8 mouse cellular contexts compared by ENCODE assay signal in genomic region chr9:78005481-78005880, GRCm38 (mm10). TPM values are rescaled to one million over a fixed set of nuclear protein-coding genes. Genes with fewer than 3 reads are reported as not detected.
DNase-seq lines count a peak whose midpoint lies in the region; ATAC-seq and TF ChIP-seq lines count a peak whose summit lies in the region.
"Had no signal": no experiment of that assay in that cellular context is flagged by ENCODE, and none has a peak within 500 bp of the region (broad histone marks: within the 10 kb centered on the region; RNA-seq: fewer than 3 reads in every experiment).

No protein-coding gene starts in this region.

- TF ChIP-seq EP300 in MEL (IDR thresholded peaks at IDR 0.05; ENCODE audit: low read depth in 1 of 2, low read length in 2 of 2): no peak

- H3K27ac ChIP-seq in kidney, embryonic 16.5 days (ENCODE audit: low read length): no peak overlapping the region
- H3K27ac ChIP-seq in MEL (ENCODE audit: control insufficient read depth, low read depth, low read length): no peak overlapping the region
- H3K27ac ChIP-seq in embryonic fibroblast, embryonic 13.5 days (ENCODE audit: insufficient read depth, low read length): no peak overlapping the region

- no peak overlapping the region for H3K4me2 ChIP-seq in kidney, embryonic 16.5 days (replicated peaks; ENCODE audit: low read depth, low read length)

- H3K27me3 ChIP-seq in kidney, embryonic 16.5 days (ENCODE audit: insufficient read depth, low read length): no peaks in the 10 kb centered on the region
- H3K27me3 ChIP-seq in MEL (ENCODE audit: control insufficient read depth in 1 of 2, insufficient read depth in 2 of 2, low read length in 2 of 2): peaks cover 8 to 16% of the 10 kb centered on the region in 2 experiments

- no peak for TF ChIP-seq POLR2A in MEL (IDR thresholded peaks at IDR 0.05; ENCODE audit: control insufficient read depth in 1 of 2, insufficient read depth in 1 of 2, low read depth in 1 of 2, low read length in 2 of 2, poor library complexity in 1 of 2)
- TF ChIP-seq POLR2A in embryonic fibroblast, embryonic 13.5 days (IDR thresholded peaks at IDR 0.05; ENCODE audit: low read depth, low read length): no peak

- no peaks in the 10 kb centered on the region for H3K4me1 ChIP-seq in kidney, embryonic 16.5 days (ENCODE audit: insufficient read depth, low read length)
- 0 out of 4 replicates have a peak, but pooled peaks cover 0 to 5% of the 10 kb centered on the region in 2 experiments for H3K4me1 ChIP-seq in MEL (ENCODE audit: control insufficient read depth in 1 of 2, insufficient read depth in 2 of 2, low read length in 2 of 2)
- no peaks in the 10 kb centered on the region for H3K4me1 ChIP-seq in embryonic fibroblast, embryonic 13.5 days (ENCODE audit: control insufficient read depth, insufficient read depth, low read length)

- TF ChIP-seq CTCF in MEL (IDR thresholded peaks at IDR 0.05 in 2 of 3, conservative IDR thresholded peaks at IDR 0.05 in 1 of 3; ENCODE audit: control insufficient read depth in 1 of 3, insufficient read depth in 1 of 3, low read depth in 2 of 3, low read length in 3 of 3, poor library complexity in 1 of 3, severe bottlenecking in 1 of 3): peak; percentile 66 to 72 (median 68)
- 0 out of 2 replicates have a peak, but pooled peaks have one; percentile 1 for TF ChIP-seq CTCF in embryonic fibroblast, embryonic 13.5 days (IDR thresholded peaks at IDR 0.05; ENCODE audit: borderline replicate concordance, insufficient read depth, low read length)

- peak; percentile 39 for TF ChIP-seq RAD21 in MEL (IDR thresholded peaks at IDR 0.05; ENCODE audit: low read depth, low read length)

- H3K36me3 ChIP-seq in kidney, embryonic 16.5 days (ENCODE audit: insufficient read depth, low read length): no peaks in the 10 kb centered on the region
- no peaks in the 10 kb centered on the region; a peak in 1 of 4 replicates for H3K36me3 ChIP-seq in MEL (ENCODE audit: control insufficient read depth in 1 of 2, insufficient read depth in 2 of 2, low read length in 2 of 2)

- no peaks in the 10 kb centered on the region for H3K79me2 ChIP-seq in MEL (ENCODE audit: control insufficient read depth, insufficient read depth, low read length, poor library complexity)

- H3K9ac ChIP-seq in kidney, embryonic 16.5 days (replicated peaks; ENCODE audit: low read length): no peak overlapping the region
- H3K9ac ChIP-seq in MEL (ENCODE audit: control insufficient read depth, low read depth, low read length, poor library complexity, severe bottlenecking): no peak overlapping the region

- no peak for ATAC-seq in kidney, embryonic 16.5 days (ENCODE audit: low FRiP score, low TSS enrichment)

- DNase-seq in kidney, postnatal 10 days: peak; percentile 56
- peak; percentile 77 for DNase-seq in MEL (ENCODE audit: low read depth, low spot score)
- DNase-seq in naive thymus-derived CD4-positive, alpha-beta T cell, adult 2 months (ENCODE audit: low read depth): peak; percentile 71
- no peak for DNase-seq in frontal cortex, postnatal 10 days (ENCODE audit: low spot score in 2 of 2)
- DNase-seq in layer of hippocampus, postnatal 10 days (ENCODE audit: low spot score in 2 of 2): no peak

- 55% methylated on average over 3 of the region's 3 CpGs for WGBS in kidney, embryonic 16.5 days

- no peaks in the 10 kb centered on the region for H3K9me3 ChIP-seq in kidney, embryonic 16.5 days (ENCODE audit: low read length)
- H3K9me3 ChIP-seq in MEL (replicated peaks; ENCODE audit: insufficient read depth, low read length): no peaks in the 10 kb centered on the region

- no peak overlapping the region for H3K4me3 ChIP-seq in kidney, embryonic 16.5 days (ENCODE audit: low read length)
- no peak overlapping the region for H3K4me3 ChIP-seq in MEL (ENCODE audit: control insufficient read depth in 1 of 2, insufficient read depth in 1 of 2, low read depth in 2 of 2, low read length in 2 of 2)
- no peak overlapping the region for H3K4me3 ChIP-seq in embryonic fibroblast, embryonic 13.5 days (ENCODE audit: insufficient read depth, low read length)
- H3K4me3 ChIP-seq: erythroblast, embryonic 14.5 days had no signal

TF ChIP-seq in MEL, 35 proteins besides CTCF, POLR2A, EP300 and RAD21:
- TF ChIP-seq USF2 (IDR thresholded peaks at IDR 0.05; ENCODE audit: borderline replicate concordance in 1 of 2, insufficient read depth in 1 of 2, low read depth in 1 of 2, low read length in 2 of 2): no peak
- no peak for TF ChIP-seq TCF12 (IDR thresholded peaks at IDR 0.05; ENCODE audit: low read depth, low read length)
- TF ChIP-seq KAT2A (conservative IDR thresholded peaks at IDR 0.05; ENCODE audit: low read depth, low read length): no peak
- peak; percentile 37 for TF ChIP-seq ZC3H11A (IDR thresholded peaks at IDR 0.05; ENCODE audit: low read depth, low read length)
- TF ChIP-seq GATA1 (IDR thresholded peaks at IDR 0.05; ENCODE audit: low read depth, low read length): peak; percentile 41; the same call in 1 of the 2 replicates
- no peak for TF ChIP-seq SIN3A (IDR thresholded peaks at IDR 0.05; ENCODE audit: low read length)
- peak; percentile 67 for TF ChIP-seq SMC3 (IDR thresholded peaks at IDR 0.05; ENCODE audit: low read depth, low read length)
- TF ChIP-seq ZMIZ1 (IDR thresholded peaks at IDR 0.05; ENCODE audit: low read depth, low read length): no peak

RNA-seq across cellular contexts. Expression of gene Gcm1, which starts 46.2 kb away (rescaled TPM):
- 1.1 and 1.2 TPM in 2 replicates for polyA plus RNA-seq in kidney, embryonic 16.5 days (2015; fragmentation: Nextera tagmentation; extraction: Ambion mirVana)
- total RNA-seq in MEL (2012; rRNA removed): not detected in 2 replicates
- not detected for polyA plus RNA-seq in MEL (2012; ENCODE audit: insufficient read depth in 1 of 2, insufficient read length in 2 of 2, low read depth in 1 of 2, low replicate concordance in 2 of 2, missing spikeins in 1 of 2)
- polyA plus RNA-seq in embryonic fibroblast, embryonic 13.5 days (2011; ENCODE audit: insufficient read length, low read depth, missing spikeins): not detected in 2 replicates
- total RNA-seq in layer of hippocampus, postnatal 10 days (2021): not detected
- polyA plus RNA-seq: erythroblast, embryonic 14.5 days had no signal

Comparison
In these comparisons a context has a peak if more than half of its experiments do, and no peak if none do; other contexts are left out.
1. DNase-seq: peak in kidney, postnatal 10 days (single experiment), MEL (single experiment) and naive thymus-derived CD4-positive, alpha-beta T cell, adult 2 months (single experiment); none in frontal cortex, postnatal 10 days (0 of 2) and layer of hippocampus, postnatal 10 days (0 of 2).